Mouse (Mus musculus): ENCODE data around the gene Mfap3l. TPM values are rescaled to one million over a fixed set of nuclear protein-coding genes. Genes with fewer than 3 reads are reported as not detected.

Gene Mfap3l
- polyA plus RNA-seq, 1 experiment from 2014 or later = 0.99 TPM

DNA sequence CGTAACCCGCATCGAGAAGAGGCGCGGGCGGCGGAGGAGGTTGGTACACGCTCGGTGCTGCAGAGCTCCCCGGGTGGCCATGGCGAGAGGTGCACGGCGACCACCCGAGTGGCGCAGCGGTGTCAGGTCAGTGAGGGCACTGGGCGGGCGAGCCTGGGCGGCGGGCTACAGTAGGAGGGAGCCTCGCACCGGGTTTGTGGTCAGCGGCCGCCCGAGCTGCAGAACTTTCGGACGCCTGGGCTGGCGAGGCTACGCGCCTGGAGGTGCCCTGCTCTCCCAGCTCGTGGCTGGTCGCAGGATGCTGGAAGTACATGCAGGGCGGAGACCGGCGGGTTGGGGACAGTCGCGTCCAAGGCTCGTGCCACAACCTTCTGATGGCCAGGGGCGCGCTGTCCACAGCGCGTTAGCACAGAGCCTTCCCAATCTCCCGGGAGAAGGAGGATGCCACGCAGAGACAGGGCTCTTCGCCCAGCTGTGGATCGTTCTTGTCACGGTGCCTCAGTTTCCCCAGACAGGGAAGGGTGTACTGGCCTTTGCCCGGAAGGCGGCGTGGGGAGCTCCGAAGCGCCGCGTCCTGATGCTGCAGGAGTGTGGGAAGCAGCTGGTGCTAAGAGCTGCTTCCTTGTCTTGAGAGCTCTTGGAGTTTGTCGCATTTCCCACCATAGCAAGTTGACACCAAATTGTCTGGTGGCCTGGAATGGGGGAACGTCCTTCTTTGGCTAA, 467 bp downstream of the Mfap3l start:
- H3K4me3 ChIP-seq (ENCODE audit: low read depth, low read length) = peak overlapping the region; percentile 68
- WGBS = 0% methylated on average over 55 of the region's 56 CpGs
- peak overlapping the region; percentile 58; the same call in 1 of the 2 replicates for H3K9ac ChIP-seq (ENCODE audit: low read depth, low read length)
- peak; percentile 50 for TF ChIP-seq CTCF (IDR thresholded peaks at IDR 0.05; ENCODE audit: low read depth)
- H3K36me3 ChIP-seq (ENCODE audit: control insufficient read depth, insufficient read depth) = no peaks in the 10 kb centered on the region
- no peak overlapping the region for H3K27ac ChIP-seq (ENCODE audit: low read depth, low read length)
- no peaks in the 10 kb centered on the region for H3K9me3 ChIP-seq (ENCODE audit: control insufficient read depth)
- ATAC-seq = no peak
- peak overlapping the region; percentile 98 for H3K4me2 ChIP-seq (replicated peaks; ENCODE audit: low read depth)
- peaks cover 3% of the 10 kb centered on the region; the same call in 1 of the 2 replicates for H3K4me1 ChIP-seq (replicated peaks; ENCODE audit: control insufficient read depth, insufficient read depth, low read length)
- H3K27me3 ChIP-seq (replicated peaks; ENCODE audit: control insufficient read depth, insufficient read depth, low read length) = peaks cover 9% of the 10 kb centered on the region; the same call in 1 of the 2 replicates

DNA sequence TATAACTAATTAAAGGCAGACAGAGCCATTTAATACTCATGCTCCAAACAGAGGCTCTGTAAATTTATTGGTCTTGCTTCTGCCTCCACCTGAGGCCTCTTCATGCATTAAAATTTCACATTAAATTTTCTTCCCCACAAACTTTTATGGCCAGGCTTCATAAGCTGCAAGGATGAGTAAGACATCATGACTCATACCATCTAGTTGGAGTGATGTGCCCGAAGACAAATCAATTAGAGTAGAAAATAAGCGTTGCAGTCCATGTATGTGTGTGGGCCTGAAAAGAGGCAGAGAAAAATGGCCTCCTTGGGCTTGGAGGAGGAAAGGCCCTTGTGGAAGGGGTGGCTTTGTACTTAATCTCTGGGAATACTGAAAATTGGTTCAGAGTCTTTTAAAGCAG, 2.3 kb downstream of the Mfap3l start:
- no peak overlapping the region for H3K4me3 ChIP-seq (ENCODE audit: low read depth, low read length)
- peaks cover 9% of the 10 kb centered on the region; the same call in 1 of the 2 replicates for H3K27me3 ChIP-seq (replicated peaks; ENCODE audit: control insufficient read depth, insufficient read depth, low read length)
- 81% methylated on average over 2 of the region's 2 CpGs for WGBS
- ATAC-seq = no peak
- H3K4me2 ChIP-seq (replicated peaks; ENCODE audit: low read depth) = no peak overlapping the region
- no peaks in the 10 kb centered on the region for H3K9me3 ChIP-seq (ENCODE audit: control insufficient read depth)
- no peak overlapping the region for H3K9ac ChIP-seq (ENCODE audit: low read depth, low read length)
- no peak for TF ChIP-seq CTCF (IDR thresholded peaks at IDR 0.05; ENCODE audit: low read depth)
- no peaks in the 10 kb centered on the region for H3K36me3 ChIP-seq (ENCODE audit: control insufficient read depth, insufficient read depth)
- no peak overlapping the region for H3K27ac ChIP-seq (ENCODE audit: low read depth, low read length)
- peaks cover 3% of the 10 kb centered on the region; the same call in 1 of the 2 replicates for H3K4me1 ChIP-seq (replicated peaks; ENCODE audit: control insufficient read depth, insufficient read depth, low read length)

DNA sequence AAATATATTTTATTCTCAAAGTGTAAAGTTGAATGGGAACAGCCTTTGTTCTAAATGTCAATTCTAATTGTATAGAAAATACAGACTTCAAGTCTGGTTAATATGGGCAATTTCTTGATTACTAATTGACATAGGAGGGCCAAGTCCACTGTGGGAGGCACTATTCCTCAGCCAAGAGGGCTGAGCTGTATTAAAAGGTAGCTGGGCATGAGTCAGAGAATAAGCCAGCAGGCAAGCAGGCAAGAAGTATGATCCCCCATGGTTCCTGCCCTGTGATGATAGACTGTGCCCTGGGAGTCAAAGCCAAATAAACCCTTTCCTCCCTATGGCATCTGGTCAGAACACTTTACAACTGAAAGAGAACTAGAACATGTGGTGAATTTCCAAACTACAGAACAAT, 3.2 kb downstream of the Mfap3l start:
- Histone ChIP-seq H3K27ac (ENCODE audit: low read depth, low read length) (no peak overlapping the region), H3K4me3 (ENCODE audit: low read depth, low read length) (no peak overlapping the region), H3K9me3 (ENCODE audit: control insufficient read depth) (no peaks in the 10 kb centered on the region), H3K9ac (ENCODE audit: low read depth, low read length) (no peak overlapping the region), H3K36me3 (ENCODE audit: control insufficient read depth, insufficient read depth) (no peaks in the 10 kb centered on the region), H3K4me1 (replicated peaks; ENCODE audit: control insufficient read depth, insufficient read depth, low read length) (peaks cover 3% of the 10 kb centered on the region; the same call in 1 of the 2 replicates), H3K4me2 (replicated peaks; ENCODE audit: low read depth) (no peak overlapping the region), H3K27me3 (replicated peaks; ENCODE audit: control insufficient read depth, insufficient read depth, low read length) (peaks cover 1% of the 10 kb centered on the region; the same call in 1 of the 2 replicates)
- no peak for ATAC-seq
- no peak for TF ChIP-seq CTCF (IDR thresholded peaks at IDR 0.05; ENCODE audit: low read depth)

- no peak overlapping the region for H3K4me2 ChIP-seq (replicated peaks; ENCODE audit: low read depth)
- H3K27ac ChIP-seq (ENCODE audit: low read depth, low read length) = no peak overlapping the region
- no peak for TF ChIP-seq CTCF (IDR thresholded peaks at IDR 0.05; ENCODE audit: low read depth)
- ATAC-seq = no peak
- no peaks in the 10 kb centered on the region for H3K36me3 ChIP-seq (ENCODE audit: control insufficient read depth, insufficient read depth)
- no peak overlapping the region for H3K9ac ChIP-seq (ENCODE audit: low read depth, low read length)
- H3K4me3 ChIP-seq (ENCODE audit: low read depth, low read length) = no peak overlapping the region
- no peaks in the 10 kb centered on the region for H3K4me1 ChIP-seq (replicated peaks; ENCODE audit: control insufficient read depth, insufficient read depth, low read length)
- no peaks in the 10 kb centered on the region for H3K9me3 ChIP-seq (ENCODE audit: control insufficient read depth)
- H3K27me3 ChIP-seq (replicated peaks; ENCODE audit: control insufficient read depth, insufficient read depth, low read length) = no peaks in the 10 kb centered on the region
- 91% methylated on average over 17 of the region's 17 CpGs for WGBS
Observed at GRCm38 (mm10) chr8:60640046-60640445, 7.4 kb downstream of the Mfap3l start.

GRCm38 (mm10) chr8:60643416-60644020, 10.9 kb downstream of the Mfap3l start:
- Histone ChIP-seq H3K27me3 (replicated peaks; ENCODE audit: control insufficient read depth, insufficient read depth, low read length) (no peaks in the 10 kb centered on the region), H3K4me2 (replicated peaks; ENCODE audit: low read depth) (no peak overlapping the region), H3K4me3 (ENCODE audit: low read depth, low read length) (no peak overlapping the region), H3K27ac (ENCODE audit: low read depth, low read length) (no peak overlapping the region), H3K36me3 (ENCODE audit: control insufficient read depth, insufficient read depth) (no peaks in the 10 kb centered on the region), H3K9ac (ENCODE audit: low read depth, low read length) (no peak overlapping the region), H3K9me3 (ENCODE audit: control insufficient read depth) (no peaks in the 10 kb centered on the region), H3K4me1 (replicated peaks; ENCODE audit: control insufficient read depth, insufficient read depth, low read length) (no peaks in the 10 kb centered on the region)
- TF ChIP-seq CTCF (IDR thresholded peaks at IDR 0.05; ENCODE audit: low read depth) = no peak
- WGBS = 45% methylated on average over 6 of the region's 6 CpGs
- peak; percentile 45 for ATAC-seq

- ATAC-seq = no peak
- 56% methylated on average over 4 of the region's 4 CpGs for WGBS
- H3K27ac ChIP-seq (ENCODE audit: low read depth, low read length) = no peak overlapping the region
- H3K4me2 ChIP-seq (replicated peaks; ENCODE audit: low read depth) = no peak overlapping the region
- H3K4me3 ChIP-seq (ENCODE audit: low read depth, low read length) = no peak overlapping the region
- no peaks in the 10 kb centered on the region for H3K36me3 ChIP-seq (ENCODE audit: control insufficient read depth, insufficient read depth)
- H3K27me3 ChIP-seq (replicated peaks; ENCODE audit: control insufficient read depth, insufficient read depth, low read length) = no peaks in the 10 kb centered on the region
- H3K9ac ChIP-seq (ENCODE audit: low read depth, low read length) = no peak overlapping the region
- no peaks in the 10 kb centered on the region for H3K9me3 ChIP-seq (ENCODE audit: control insufficient read depth)
- H3K4me1 ChIP-seq (replicated peaks; ENCODE audit: control insufficient read depth, insufficient read depth, low read length) = no peaks in the 10 kb centered on the region
- no peak for TF ChIP-seq CTCF (IDR thresholded peaks at IDR 0.05; ENCODE audit: low read depth)
Observed at GRCm38 (mm10) chr8:60645164-60645563, 12.5 kb downstream of the Mfap3l start.

Data from intestine, postnatal 0 days (tissue).